Mouse (Mus musculus) forebrain, embryonic 15.5 days (tissue): ENCODE measurements around the gene P2ry6. TPM values are rescaled to one million over a fixed set of nuclear protein-coding genes. Genes with fewer than 3 reads are reported as not detected.

Experiments
- ATAC-seq: fragments of 200-750 bp; cut with Nextera tagmentation; replicated peaks from 2 replicates; pipeline ENCODE4 v1.8.0; 2017; ENCODE audit warnings: mild to moderate bottlenecking, moderate TSS enrichment, moderate library complexity
- H3K27ac ChIP-seq: fragments of 300-500 bp; sonication (generic); replicated peaks from 2 replicates; pipeline ENCODE4 v1.5.1; 2015; ENCODE audit warnings: mild to moderate bottlenecking, inconsistent platforms
- H3K27me3 ChIP-seq: fragments of 300-500 bp; sonication (generic); 2 replicates; pipeline ENCODE4 v1.6.1; 2015; ENCODE audit warnings: inconsistent platforms
- H3K36me3 ChIP-seq: fragments of 300-500 bp; sonication (generic); 2 replicates; pipeline ENCODE4 v1.6.1; 2015; ENCODE audit warnings: mild to moderate bottlenecking, inconsistent platforms
- H3K4me1 ChIP-seq: fragments of 300-500 bp; sonication (generic); 2 replicates; pipeline ENCODE4 v1.6.1; 2015; ENCODE audit warnings: inconsistent platforms
- H3K4me2 ChIP-seq: fragments of 300-500 bp; sonication (generic); replicated peaks from 2 replicates; pipeline ENCODE4 v1.6.1; 2015; ENCODE audit warnings: mild to moderate bottlenecking, inconsistent platforms
- H3K4me3 ChIP-seq: fragments of 300-500 bp; sonication (generic); 2 replicates; pipeline ENCODE4 v1.5.1; 2015; ENCODE audit warnings: mild to moderate bottlenecking, inconsistent platforms
- H3K9ac ChIP-seq: fragments of 300-500 bp; sonication (generic); replicated peaks from 2 replicates; pipeline ENCODE4 v1.6.1; 2015; ENCODE audit warnings: mild to moderate bottlenecking, inconsistent platforms
- H3K9me3 ChIP-seq: fragments of 300-500 bp; sonication (generic); 2 replicates; pipeline ENCODE4 v1.6.1; 2016; ENCODE audit warnings: inconsistent platforms
- WGBS: fragments of 180-500 bp; shearing (Covaris S2); methylation state at CpG from one replicate; pipeline ENCODE4 v1.1.7; 2015; ENCODE audit warnings: mixed read lengths; 5-methylcytosine and 5-hydroxymethylcytosine counted together
- polyA plus RNA-seq: library from polyadenylated mRNA; unstranded; fragments of >200 nt; fragmentation: Nextera tagmentation; extraction: Ambion mirVana; gene quantifications from 2 replicates; pipeline ENCODE4 v1.2.1, GENCODE M21; 2015

The P2ry6 gene
- polyA plus RNA-seq, 1 experiment from 2014 or later: 2.7 TPM

DNA sequence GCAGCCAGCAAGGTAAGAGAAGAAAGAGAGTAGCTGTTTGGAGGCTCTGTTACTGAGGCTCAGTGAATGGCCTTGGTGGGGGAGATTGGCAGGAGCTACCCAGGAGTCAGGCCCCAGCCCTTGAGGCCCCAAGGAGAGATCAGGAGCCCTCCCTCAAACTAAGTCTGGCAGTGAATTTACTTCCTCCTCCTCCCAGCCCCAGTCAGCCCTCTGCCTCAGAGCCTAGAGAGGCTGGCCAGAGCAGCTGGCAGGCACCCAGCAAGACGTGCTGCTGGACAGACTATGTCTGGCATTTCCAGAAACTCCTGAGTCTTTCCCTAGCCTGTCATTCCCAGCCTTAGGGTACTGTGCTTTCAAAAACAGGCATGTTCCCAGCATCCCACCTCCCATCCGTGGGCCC is 4.7 kb upstream of the P2ry6 start:
- Histone ChIP-seq H3K9me3 (no peaks in the 10 kb centered on the region), H3K27me3 (peaks cover 4% of the 10 kb centered on the region; the same call in 1 of the 2 replicates), H3K4me2 (no peak overlapping the region), H3K9ac (no peak overlapping the region), H3K4me1 (peaks cover 6% of the 10 kb centered on the region), H3K4me3 (no peak overlapping the region), H3K27ac (no peak overlapping the region), H3K36me3 (no peaks in the 10 kb centered on the region)
- no peak for ATAC-seq
- 35% methylated on average over 2 of the region's 2 CpGs for WGBS

DNA sequence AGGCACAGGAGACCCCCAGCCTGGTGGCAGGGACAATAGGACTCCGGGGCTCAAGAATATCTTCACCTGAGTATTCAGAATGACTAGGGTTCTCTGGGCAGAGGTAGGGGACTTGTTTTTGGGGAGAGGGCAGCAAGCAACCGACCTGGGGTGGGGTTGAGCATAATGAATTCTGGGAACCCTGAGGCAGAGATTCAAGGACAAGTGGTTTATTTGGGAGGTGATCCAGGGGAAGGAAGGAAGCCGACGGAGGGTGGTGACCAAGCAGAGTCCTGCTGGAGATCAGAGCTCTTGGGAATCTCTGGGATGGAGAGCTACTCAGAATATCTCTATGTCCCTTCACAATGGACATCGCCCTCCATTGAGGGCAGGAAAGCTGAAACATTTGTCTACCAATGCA is 3.7 kb upstream of the P2ry6 start:
- ATAC-seq: no peak
- H3K36me3 ChIP-seq: no peaks in the 10 kb centered on the region
- H3K27ac ChIP-seq: no peak overlapping the region
- no peak overlapping the region for H3K9ac ChIP-seq
- 90% methylated on average over 5 of the region's 5 CpGs for WGBS
- H3K9me3 ChIP-seq: no peaks in the 10 kb centered on the region
- peaks cover 9% of the 10 kb centered on the region for H3K4me1 ChIP-seq
- H3K4me2 ChIP-seq: no peak overlapping the region
- H3K4me3 ChIP-seq: no peak overlapping the region
- H3K27me3 ChIP-seq: peaks cover 9% of the 10 kb centered on the region; the same call in 1 of the 2 replicates

DNA sequence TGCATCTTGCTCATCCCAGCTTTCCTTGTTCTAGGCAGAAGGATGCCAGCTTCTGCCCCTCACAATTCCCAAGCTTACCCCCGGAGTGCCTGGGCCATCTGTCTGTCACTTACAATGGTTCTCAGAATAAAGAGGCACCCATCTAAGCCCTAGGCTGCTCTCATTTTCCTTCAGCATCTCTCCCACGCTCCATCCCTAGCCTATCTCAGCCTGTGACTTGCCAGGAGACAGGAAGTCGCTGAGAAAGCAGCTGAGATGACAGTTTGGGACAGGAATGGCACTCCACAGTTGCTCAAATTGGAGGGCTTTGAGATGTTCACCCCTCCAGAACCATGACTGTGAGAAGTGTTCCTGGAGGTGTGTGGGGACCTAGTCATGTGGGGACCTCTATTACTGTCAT is 1.6 kb downstream of the P2ry6 start:
- 41% methylated on average over 3 of the region's 3 CpGs for WGBS
- ATAC-seq: no peak
- Histone ChIP-seq H3K4me2 (no peak overlapping the region), H3K4me3 (no peak overlapping the region), H3K36me3 (no peaks in the 10 kb centered on the region), H3K4me1 (peaks cover 9% of the 10 kb centered on the region), H3K27me3 (peaks cover 9% of the 10 kb centered on the region; the same call in 1 of the 2 replicates), H3K27ac (no peak overlapping the region), H3K9me3 (no peaks in the 10 kb centered on the region), H3K9ac (no peak overlapping the region)

DNA sequence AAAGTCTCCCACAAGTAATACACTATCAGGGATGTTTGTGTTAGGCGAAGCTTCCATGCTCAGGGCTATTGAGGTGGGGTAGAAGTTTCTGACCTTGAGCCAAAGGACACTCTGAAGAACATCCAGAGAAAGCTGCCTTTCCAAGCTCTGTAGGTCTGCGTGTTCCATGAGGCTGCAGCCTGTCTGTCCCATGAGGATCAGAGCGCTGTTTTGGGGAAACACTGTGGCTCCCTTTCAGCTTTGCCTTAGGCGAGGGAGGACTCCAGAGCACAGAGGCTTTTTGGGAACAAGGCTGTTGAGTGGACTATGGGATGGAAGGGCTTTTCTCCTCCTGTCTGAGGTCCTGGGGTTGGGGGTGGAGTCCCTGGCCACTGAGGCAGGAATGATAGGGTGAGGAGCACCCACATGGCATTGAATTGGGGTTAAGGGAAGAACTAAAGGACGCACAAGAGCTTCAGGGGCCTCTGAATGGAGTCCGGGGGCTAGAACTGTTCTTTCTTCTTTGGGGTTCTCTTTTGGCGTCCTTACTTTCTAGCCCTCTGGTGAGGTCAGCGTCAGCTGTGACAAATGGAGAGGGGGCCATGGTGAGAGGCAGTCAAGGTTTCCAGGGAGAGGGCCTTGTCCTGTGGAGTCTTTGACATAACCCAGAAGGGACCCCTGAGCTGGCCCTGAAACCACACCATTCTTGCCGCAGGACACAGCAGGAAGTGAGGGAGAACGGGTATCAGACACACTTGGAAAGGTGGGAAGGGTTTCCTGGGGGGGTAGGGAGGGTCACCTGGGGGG is 5.4 kb downstream of the P2ry6 start:
- Histone ChIP-seq H3K4me1 (peaks cover 2% of the 10 kb centered on the region), H3K9ac (no peak overlapping the region), H3K36me3 (no peaks in the 10 kb centered on the region), H3K27me3 (peaks cover 5% of the 10 kb centered on the region; the same call in 1 of the 2 replicates), H3K4me2 (no peak overlapping the region), H3K4me3 (no peak overlapping the region), H3K27ac (no peak overlapping the region), H3K9me3 (no peaks in the 10 kb centered on the region)
- 81% methylated on average over 10 of the region's 10 CpGs for WGBS
- no peak for ATAC-seq

DNA sequence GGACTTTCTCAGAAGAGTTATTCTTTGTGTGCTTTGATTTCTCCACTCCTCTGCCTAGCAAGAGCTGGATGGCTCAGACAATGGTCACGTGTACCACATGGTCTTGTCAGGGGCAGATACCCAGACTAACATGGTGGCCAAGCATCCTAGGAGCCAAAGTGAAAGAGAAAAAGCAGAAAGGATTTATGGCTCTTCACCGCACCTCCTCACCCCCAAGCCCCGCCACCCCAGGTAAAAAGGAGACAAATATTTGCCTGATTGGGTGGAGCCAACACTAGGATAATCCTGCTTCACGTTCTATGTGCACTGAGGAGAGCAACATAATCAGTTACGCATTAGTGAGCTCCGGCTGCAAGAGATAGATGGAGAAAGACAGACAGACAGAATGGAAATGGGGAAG is 6.1 kb downstream of the P2ry6 start:
- ATAC-seq: no peak
- H3K36me3 ChIP-seq: no peaks in the 10 kb centered on the region
- 80% methylated on average over 6 of the region's 6 CpGs for WGBS

DNA sequence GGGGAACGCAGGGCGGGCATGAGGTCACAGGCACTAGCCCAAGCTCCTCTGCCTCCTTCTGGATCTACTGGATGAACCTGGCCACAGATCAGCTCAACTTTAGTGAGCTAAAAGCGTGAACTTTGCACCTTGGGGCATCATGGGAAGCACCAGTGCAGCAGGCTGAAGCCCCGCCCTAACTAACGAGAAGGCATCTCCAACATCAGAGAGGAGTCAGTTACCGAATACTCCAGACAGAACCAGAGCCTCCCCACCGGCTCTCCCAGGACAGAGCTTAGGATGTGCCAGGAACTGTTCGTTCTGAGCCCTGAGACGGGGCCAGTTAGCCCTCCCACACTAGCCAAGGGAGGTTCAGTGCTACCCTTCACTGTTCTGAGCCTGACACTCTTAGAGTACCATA is 6.6 kb downstream of the P2ry6 start:
- H3K4me1 ChIP-seq: no peaks in the 10 kb centered on the region
- H3K9ac ChIP-seq: no peak overlapping the region
- H3K27ac ChIP-seq: no peak overlapping the region
- ATAC-seq: no peak
- no peaks in the 10 kb centered on the region for H3K27me3 ChIP-seq
- WGBS: 82% methylated on average over 9 of the region's 9 CpGs
- no peaks in the 10 kb centered on the region for H3K9me3 ChIP-seq
- no peak overlapping the region for H3K4me2 ChIP-seq
- H3K4me3 ChIP-seq: no peak overlapping the region
- no peaks in the 10 kb centered on the region for H3K36me3 ChIP-seq

More for the DNA sequence above, 6.1 kb downstream of the P2ry6 start:
- H3K27me3 ChIP-seq: peaks cover 3% of the 10 kb centered on the region; the same call in 1 of the 2 replicates
- no peak overlapping the region for H3K9ac ChIP-seq
- H3K4me2 ChIP-seq: no peak overlapping the region
- no peaks in the 10 kb centered on the region for H3K9me3 ChIP-seq
- H3K27ac ChIP-seq: no peak overlapping the region
- no peak overlapping the region for H3K4me3 ChIP-seq
- no peaks in the 10 kb centered on the region for H3K4me1 ChIP-seq

DNA sequence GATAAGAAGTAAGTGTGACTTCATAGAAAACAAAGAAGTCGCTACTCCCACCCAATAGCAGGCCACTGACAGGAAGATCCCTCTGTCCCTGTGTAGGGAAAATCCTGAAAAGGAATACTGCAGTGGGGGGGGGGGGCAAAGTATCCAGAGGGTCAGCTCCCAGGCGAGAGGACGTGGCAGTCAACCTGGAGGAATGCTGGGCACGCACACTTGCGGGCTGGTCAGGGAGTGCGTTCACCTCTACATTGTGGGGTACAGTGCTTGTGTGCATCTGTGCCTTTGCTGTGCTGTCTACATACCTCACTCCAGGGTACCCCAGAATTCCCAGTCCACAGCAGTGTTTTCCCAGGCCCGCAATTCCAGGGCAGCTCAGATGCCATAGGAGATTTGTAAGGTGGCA is 8.4 kb downstream of the P2ry6 start:
- 72% methylated on average over 7 of the region's 7 CpGs for WGBS

DNA sequence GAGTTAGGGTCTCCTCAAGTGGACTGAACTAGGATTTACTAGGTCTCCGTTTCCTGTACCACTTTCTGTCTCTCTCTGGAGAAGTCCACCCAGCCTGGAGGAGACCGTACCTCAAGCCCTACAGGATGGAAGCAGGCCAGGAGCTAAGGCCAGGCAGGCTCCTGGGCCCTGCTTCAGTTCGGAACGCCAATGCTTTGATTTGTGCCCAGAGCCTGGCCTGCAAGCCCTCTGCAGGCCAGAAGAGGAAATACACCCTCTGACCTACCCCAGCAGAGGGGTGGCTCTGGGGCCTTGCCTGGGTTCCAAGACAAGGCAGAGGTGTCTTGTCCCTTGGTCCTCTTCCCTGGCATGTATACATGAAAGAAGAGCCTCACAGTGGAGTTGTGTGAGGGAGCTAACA is 9.4 kb downstream of the P2ry6 start:
- Histone ChIP-seq H3K27ac (no peak overlapping the region), H3K27me3 (no peaks in the 10 kb centered on the region), H3K9me3 (no peaks in the 10 kb centered on the region), H3K9ac (no peak overlapping the region), H3K4me2 (no peak overlapping the region), H3K36me3 (no peaks in the 10 kb centered on the region), H3K4me3 (no peak overlapping the region), H3K4me1 (no peaks in the 10 kb centered on the region)
- WGBS: 33% methylated on average over 4 of the region's 4 CpGs
- peak; percentile 23; the same call in 1 of the 2 replicates for ATAC-seq

More for the DNA sequence above, 8.4 kb downstream of the P2ry6 start:
- Histone ChIP-seq H3K9ac (no peak overlapping the region), H3K27ac (no peak overlapping the region), H3K9me3 (no peaks in the 10 kb centered on the region), H3K4me1 (no peaks in the 10 kb centered on the region), H3K36me3 (no peaks in the 10 kb centered on the region), H3K27me3 (no peaks in the 10 kb centered on the region), H3K4me2 (no peak overlapping the region), H3K4me3 (no peak overlapping the region)
- ATAC-seq: no peak

DNA sequence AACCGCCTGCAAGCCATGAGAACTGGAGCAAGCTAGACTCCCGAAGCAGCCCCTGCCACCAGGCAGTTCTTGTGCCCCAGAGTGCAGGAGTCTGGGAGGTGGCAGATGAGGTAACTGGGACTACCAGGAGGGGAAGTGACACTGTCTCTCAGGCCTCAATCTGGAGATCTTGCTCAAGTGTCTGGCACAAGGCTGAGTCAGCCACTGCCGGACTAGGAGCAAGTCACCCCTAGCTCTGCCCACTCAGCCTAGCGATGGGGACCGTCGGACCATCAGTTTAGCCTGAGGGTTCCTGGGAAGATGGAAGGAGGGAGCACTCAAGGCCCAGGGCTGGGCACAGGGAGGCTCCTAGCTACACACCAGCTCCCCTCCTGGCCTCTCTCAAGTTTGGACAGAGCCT is 10.2 kb downstream of the P2ry6 start:
- H3K27me3 ChIP-seq: no peaks in the 10 kb centered on the region
- H3K4me2 ChIP-seq: no peak overlapping the region
- no peak for ATAC-seq
- no peak overlapping the region for H3K4me3 ChIP-seq
- H3K36me3 ChIP-seq: no peaks in the 10 kb centered on the region
- no peaks in the 10 kb centered on the region for H3K9me3 ChIP-seq
- no peaks in the 10 kb centered on the region for H3K4me1 ChIP-seq
- H3K27ac ChIP-seq: no peak overlapping the region
- H3K9ac ChIP-seq: no peak overlapping the region
- 59% methylated on average over 6 of the region's 6 CpGs for WGBS

DNA sequence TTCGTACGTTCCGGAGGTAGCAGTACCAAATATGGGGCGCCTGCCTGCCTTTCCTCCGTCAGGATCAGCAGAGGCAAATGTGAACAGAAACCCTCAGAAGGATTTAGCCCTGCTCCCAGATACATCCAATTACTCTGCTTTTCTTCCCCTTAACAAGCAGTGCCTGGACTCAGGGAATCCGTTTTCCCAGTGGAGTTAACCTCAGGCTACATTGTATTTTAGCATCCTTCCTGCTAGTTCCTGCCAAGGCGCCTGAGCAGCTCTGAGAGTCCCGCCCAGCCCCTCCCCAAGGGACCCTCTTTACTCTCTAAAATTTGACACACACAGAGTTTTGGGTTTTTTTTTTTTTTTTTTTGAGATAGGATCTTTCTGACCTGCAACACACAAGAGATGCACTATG is 11.1 kb downstream of the P2ry6 start:
- Histone ChIP-seq H3K4me1 (no peaks in the 10 kb centered on the region), H3K36me3 (no peaks in the 10 kb centered on the region), H3K9ac (no peak overlapping the region), H3K4me2 (no peak overlapping the region), H3K27ac (no peak overlapping the region), H3K4me3 (no peak overlapping the region), H3K9me3 (no peaks in the 10 kb centered on the region), H3K27me3 (no peaks in the 10 kb centered on the region)
- 62% methylated on average over 8 of the region's 8 CpGs for WGBS
- no peak for ATAC-seq

DNA sequence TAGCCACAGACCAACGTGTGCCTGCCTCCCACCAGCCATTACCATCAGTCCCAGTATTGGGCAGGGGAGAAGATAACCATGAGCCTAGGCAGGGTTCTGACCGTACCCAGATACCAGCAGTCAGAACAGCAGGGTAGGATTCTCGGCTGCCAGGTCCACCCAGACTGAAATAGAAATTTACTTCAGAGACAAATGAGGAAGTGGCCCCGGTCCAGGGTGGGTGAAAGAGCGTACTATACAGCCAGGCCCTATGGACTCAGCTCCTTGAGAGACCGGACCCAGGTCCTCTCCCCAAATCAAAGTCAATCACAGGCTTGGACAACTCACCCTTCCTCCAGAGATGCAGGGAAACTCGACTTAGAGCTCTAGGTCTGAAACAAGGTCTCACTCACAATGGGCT is 13.3 kb downstream of the P2ry6 start:
- no peak overlapping the region for H3K27ac ChIP-seq
- H3K4me2 ChIP-seq: no peak overlapping the region
- H3K9ac ChIP-seq: no peak overlapping the region
- H3K27me3 ChIP-seq: no peaks in the 10 kb centered on the region
- H3K4me3 ChIP-seq: no peak overlapping the region
- 75% methylated on average over 7 of the region's 7 CpGs for WGBS
- no peaks in the 10 kb centered on the region for H3K9me3 ChIP-seq
- H3K36me3 ChIP-seq: no peaks in the 10 kb centered on the region
- H3K4me1 ChIP-seq: no peaks in the 10 kb centered on the region
- ATAC-seq: no peak

DNA sequence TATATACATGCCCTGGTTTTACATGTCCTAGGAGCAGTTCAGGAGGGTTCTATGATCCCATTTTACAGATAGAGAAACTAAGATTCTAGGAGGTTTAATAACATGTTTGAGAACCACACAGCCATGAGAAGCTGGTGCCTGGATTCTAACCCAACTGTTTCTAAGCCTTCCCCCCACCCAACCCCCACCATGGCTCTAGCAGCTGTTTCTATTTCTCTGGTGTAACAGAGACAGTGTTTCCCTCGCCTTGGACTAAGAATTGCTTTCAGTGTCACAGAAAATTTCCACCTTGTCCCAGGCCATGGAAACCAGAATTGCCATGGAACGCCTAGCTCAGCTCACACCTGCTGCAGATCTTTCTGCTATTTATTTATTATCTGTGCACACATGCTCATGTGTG is 14.0 kb downstream of the P2ry6 start:
- no peak for ATAC-seq
- Histone ChIP-seq H3K9ac (no peak overlapping the region), H3K27me3 (no peaks in the 10 kb centered on the region), H3K27ac (no peak overlapping the region), H3K4me2 (no peak overlapping the region), H3K4me3 (no peak overlapping the region), H3K4me1 (no peaks in the 10 kb centered on the region), H3K36me3 (no peaks in the 10 kb centered on the region), H3K9me3 (no peaks in the 10 kb centered on the region)
- WGBS: 82% methylated on average over 2 of the region's 2 CpGs

DNA sequence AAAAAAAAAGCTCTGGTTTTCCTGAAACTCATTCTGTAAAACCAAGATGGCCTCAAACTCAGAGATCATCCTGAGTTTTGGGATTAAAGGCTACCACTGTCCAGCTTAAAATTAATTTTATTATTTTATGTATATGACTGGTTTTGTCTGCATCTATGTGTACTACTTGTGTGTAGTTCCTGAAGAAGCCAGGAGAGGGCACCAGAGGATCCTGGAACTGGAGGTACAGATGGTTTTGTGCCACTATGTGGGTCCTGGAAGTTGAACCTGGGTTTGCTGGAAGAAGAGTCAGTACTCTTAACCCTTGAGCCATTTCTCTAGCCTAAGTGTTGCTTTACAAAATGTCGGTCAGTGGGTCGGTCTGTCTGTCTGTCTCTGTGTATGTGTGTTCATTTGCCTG is 16.0 kb downstream of the P2ry6 start:
- Histone ChIP-seq H3K4me3 (no peak overlapping the region), H3K36me3 (no peaks in the 10 kb centered on the region), H3K4me1 (no peaks in the 10 kb centered on the region), H3K27ac (no peak overlapping the region), H3K27me3 (no peaks in the 10 kb centered on the region), H3K9me3 (no peaks in the 10 kb centered on the region), H3K9ac (no peak overlapping the region), H3K4me2 (no peak overlapping the region)
- 95% methylated on average over 2 of the region's 2 CpGs for WGBS
- ATAC-seq: no peak
